Mouse (Mus musculus) CH12.LX (cell line): Measurements from ENCODE around the gene Gimap9.

ENCODE experiments used
- CTCF ChIP-seq, 2 experiments: IDR thresholded peaks in 1 of 2; conservative IDR thresholded peaks in 1 of 2; 2 replicates each; pipeline ENCODE4 v1.5.1; 2011 to 2012; ENCODE audit warnings: low read depth in 2 of 2, low read length in 2 of 2, improper control_type of control experiment in 1 of 2, inconsistent platforms in 1 of 2, mild to moderate bottlenecking in 1 of 2, moderate library complexity in 1 of 2
- E2F4 ChIP-seq: IDR thresholded peaks from 2 replicates; pipeline ENCODE4 v1.6.1; 2011; ENCODE audit warnings: low read depth, low read length, improper control_type of control experiment; ENCODE audit not compliant: insufficient replicate concordance
- ELF1 ChIP-seq: IDR thresholded peaks from 2 replicates; pipeline ENCODE4 v1.6.1; 2014; ENCODE audit warnings: low read depth, mild to moderate bottlenecking, inconsistent platforms, low read length, improper control_type of control experiment
- GABPA ChIP-seq: IDR thresholded peaks from 2 replicates; pipeline ENCODE4 v1.6.1; 2012; ENCODE audit warnings: low read depth, low read length, improper control_type of control experiment, inconsistent platforms; ENCODE audit not compliant: insufficient replicate concordance
- MAX ChIP-seq: IDR thresholded peaks from 2 replicates; pipeline ENCODE4 v1.6.1; 2011; ENCODE audit warnings: low read length, improper control_type of control experiment
- NELFE ChIP-seq: IDR thresholded peaks from 2 replicates; pipeline ENCODE4 v1.6.1; 2011; ENCODE audit warnings: low read depth, low read length, improper control_type of control experiment
- POLR2A ChIP-seq: IDR thresholded peaks from 2 replicates; pipeline ENCODE4 v1.6.1; 2011; ENCODE audit warnings: low read depth, mild to moderate bottlenecking, improper control_type of control experiment, low read length
- RCOR1 ChIP-seq: conservative IDR thresholded peaks from 2 replicates; pipeline ENCODE4 v1.6.1; 2012; ENCODE audit warnings: low read depth, mild to moderate bottlenecking, inconsistent platforms, low read length, improper control_type of control experiment
- ZKSCAN1 ChIP-seq: IDR thresholded peaks from 2 replicates; pipeline ENCODE4 v1.6.1; 2012; ENCODE audit warnings: low read depth, inconsistent platforms, low read length, improper control_type of control experiment, borderline replicate concordance
- ZNF384 ChIP-seq: IDR thresholded peaks from 2 replicates; pipeline ENCODE4 v1.6.1; 2012; ENCODE audit warnings: low read depth, low read length, improper control_type of control experiment, inconsistent platforms

GRCm38 (mm10) chr6:48669446-48669969 is 6.4 kb upstream of the Gimap9 start:
- no peak for TF ChIP-seq NELFE
- no peak for TF ChIP-seq MAX
- no peak for TF ChIP-seq CTCF (conservative IDR thresholded peaks at IDR 0.05 in 1 of 2, IDR thresholded peaks at IDR 0.05 in 1 of 2; ENCODE audit: low read depth in 2 of 2, low read length in 2 of 2)
- TF ChIP-seq E2F4, result no peak
- no peak for TF ChIP-seq ZKSCAN1
- no peak for TF ChIP-seq RCOR1
- no peak for TF ChIP-seq POLR2A
- no peak for TF ChIP-seq ZNF384
- no peak for TF ChIP-seq GABPA
- TF ChIP-seq ELF1, result no peak
